Mouse (Mus musculus) C2C12 (cell line): ENCODE measurements around the gene Eif4g3. TPM values are rescaled to one million over a fixed set of nuclear protein-coding genes. Genes with fewer than 3 reads are reported as not detected.

Experiments
- H3K27me3 ChIP-seq: one replicate; pipeline ENCODE4 v1.6.1; 2011; ENCODE audit not compliant: control insufficient read depth, insufficient read depth, insufficient read length
- H3K36me3 ChIP-seq: one replicate; pipeline ENCODE4 v1.6.1; 2011; ENCODE audit not compliant: control insufficient read depth, insufficient read depth
- H3K4me3 ChIP-seq: one replicate; pipeline ENCODE4 v1.5.1; 2011; ENCODE audit warnings: mild to moderate bottlenecking, control low read depth; ENCODE audit not compliant: poor library complexity, insufficient read depth, severe bottlenecking
- H3K79me2 ChIP-seq: one replicate; pipeline ENCODE4 v1.6.1; 2011; ENCODE audit not compliant: control insufficient read depth, insufficient read depth
- H3K79me3 ChIP-seq: one replicate; pipeline ENCODE4 v1.6.1; 2011; ENCODE audit warnings: low read depth, control low read depth
- H3ac ChIP-seq: one replicate; pipeline ENCODE3; 2011; ENCODE audit warnings: low read depth; ENCODE audit not compliant: control insufficient read depth, insufficient read length
- CEBPB ChIP-seq: IDR thresholded peaks from one replicate; pipeline ENCODE4 v1.6.1; 2011; ENCODE audit warnings: low read depth, mild to moderate bottlenecking, control low read depth, moderate library complexity
- CTCF ChIP-seq: IDR thresholded peaks from one replicate; pipeline ENCODE4 v1.5.1; 2011; ENCODE audit not compliant: control insufficient read depth, insufficient read depth, insufficient read length
- FOSL1 ChIP-seq: IDR thresholded peaks from one replicate; pipeline ENCODE4 v1.8.0; 2011; ENCODE audit warnings: mild to moderate bottlenecking, low read length; ENCODE audit not compliant: poor library complexity, insufficient read depth, severe bottlenecking
- MAX ChIP-seq: IDR thresholded peaks from one replicate; pipeline ENCODE4 v1.6.1; 2011; ENCODE audit warnings: mild to moderate bottlenecking, control low read depth
- MYOD1 ChIP-seq: IDR thresholded peaks from one replicate; pipeline ENCODE4 v1.6.1; 2011; ENCODE audit warnings: low read depth; ENCODE audit not compliant: control insufficient read depth, insufficient read length
- MYOG ChIP-seq: IDR thresholded peaks from one replicate; pipeline ENCODE4 v1.6.1; 2011; ENCODE audit not compliant: control insufficient read depth, insufficient read length; ENCODE audit errors: extremely low read depth
- USF1 ChIP-seq: IDR thresholded peaks from one replicate; pipeline ENCODE4 v1.6.1; 2011; ENCODE audit warnings: low read depth, mild to moderate bottlenecking, control low read depth, moderate library complexity
- polyA plus RNA-seq: library from polyadenylated mRNA; unstranded; fragments of >200 nt; fragmentation: generic; extraction: Trizol; gene quantifications from one replicate; pipeline ENCODE4 v1.2.1, GENCODE M21; 2012; ENCODE audit warnings: missing spikeins

The Eif4g3 gene
- polyA plus RNA-seq, 1 experiment, result 24.3 TPM

DNA sequence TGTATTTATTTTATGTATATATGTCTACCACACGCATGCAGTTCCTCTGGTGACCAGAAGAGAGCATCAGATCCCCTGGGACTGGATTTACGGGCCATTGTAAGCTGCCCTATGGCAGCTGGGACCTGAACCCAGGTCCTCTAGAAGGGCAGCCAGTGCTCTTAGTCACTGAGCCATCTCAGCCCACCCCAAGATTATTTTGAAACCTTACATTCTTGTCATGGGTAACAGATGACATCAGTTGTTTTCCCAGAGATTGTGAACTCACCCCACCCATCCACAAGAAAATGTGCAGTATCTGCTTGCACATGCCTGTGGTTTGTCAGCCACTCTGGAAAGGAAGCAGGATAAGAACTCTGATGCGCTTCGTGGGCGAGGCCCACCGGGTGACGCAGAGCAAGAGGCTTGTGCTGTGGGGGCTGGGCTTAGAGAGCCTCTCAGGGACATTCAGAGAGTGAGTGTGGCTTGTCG is 37.9 kb upstream of the Eif4g3 start:
- no peak for TF ChIP-seq MYOG
- no peak for TF ChIP-seq CTCF
- no peak for TF ChIP-seq MAX
- TF ChIP-seq FOSL1, result no peak
- no peak for TF ChIP-seq MYOD1
- peak; percentile 63 for TF ChIP-seq CEBPB
- no peak for TF ChIP-seq USF1
- Histone ChIP-seq H3K36me3 (peaks cover 28% of the 10 kb centered on the region), H3K79me2 (no peaks in the 10 kb centered on the region), H3K79me3 (no peaks in the 10 kb centered on the region), H3ac (no peak overlapping the region), H3K27me3 (no peaks in the 10 kb centered on the region), H3K4me3 (no peak overlapping the region)

GRCm38 (mm10) chr4:137956260-137956659 is 36.6 kb upstream of the Eif4g3 start:
- TF ChIP-seq MYOD1 (peak; percentile 43), CEBPB (no peak), USF1 (no peak), MAX (no peak)

GRCm38 (mm10) chr4:137959889-137960665 is 32.7 kb upstream of the Eif4g3 start:
- peaks cover 21% of the 10 kb centered on the region for H3K36me3 ChIP-seq
- H3K27me3 ChIP-seq, result no peaks in the 10 kb centered on the region
- no peak overlapping the region for H3ac ChIP-seq
- no peaks in the 10 kb centered on the region for H3K79me3 ChIP-seq
- H3K4me3 ChIP-seq, result no peak overlapping the region
- TF ChIP-seq USF1 (no peak), CTCF (no peak)
- H3K79me2 ChIP-seq, result no peaks in the 10 kb centered on the region

More at GRCm38 (mm10) chr4:137956260-137956659, 36.6 kb upstream of the Eif4g3 start:
- Histone ChIP-seq H3K27me3 (no peaks in the 10 kb centered on the region), H3K36me3 (peaks cover 28% of the 10 kb centered on the region), H3ac (no peak overlapping the region), H3K79me2 (no peaks in the 10 kb centered on the region), H3K79me3 (no peaks in the 10 kb centered on the region), H3K4me3 (no peak overlapping the region)

- Histone ChIP-seq H3K36me3 (peaks cover 20% of the 10 kb centered on the region), H3K79me3 (no peaks in the 10 kb centered on the region), H3K27me3 (no peaks in the 10 kb centered on the region), H3ac (no peak overlapping the region), H3K79me2 (no peaks in the 10 kb centered on the region), H3K4me3 (no peak overlapping the region)
- TF ChIP-seq USF1, result no peak
- TF ChIP-seq MYOD1, result no peak
- TF ChIP-seq MAX, result no peak
- no peak for TF ChIP-seq CTCF
- TF ChIP-seq FOSL1, result no peak
- no peak for TF ChIP-seq MYOG
- no peak for TF ChIP-seq CEBPB
These were observed 32.1 kb upstream of the Eif4g3 start for GRCm38 (mm10) chr4:137960757-137961156.

DNA sequence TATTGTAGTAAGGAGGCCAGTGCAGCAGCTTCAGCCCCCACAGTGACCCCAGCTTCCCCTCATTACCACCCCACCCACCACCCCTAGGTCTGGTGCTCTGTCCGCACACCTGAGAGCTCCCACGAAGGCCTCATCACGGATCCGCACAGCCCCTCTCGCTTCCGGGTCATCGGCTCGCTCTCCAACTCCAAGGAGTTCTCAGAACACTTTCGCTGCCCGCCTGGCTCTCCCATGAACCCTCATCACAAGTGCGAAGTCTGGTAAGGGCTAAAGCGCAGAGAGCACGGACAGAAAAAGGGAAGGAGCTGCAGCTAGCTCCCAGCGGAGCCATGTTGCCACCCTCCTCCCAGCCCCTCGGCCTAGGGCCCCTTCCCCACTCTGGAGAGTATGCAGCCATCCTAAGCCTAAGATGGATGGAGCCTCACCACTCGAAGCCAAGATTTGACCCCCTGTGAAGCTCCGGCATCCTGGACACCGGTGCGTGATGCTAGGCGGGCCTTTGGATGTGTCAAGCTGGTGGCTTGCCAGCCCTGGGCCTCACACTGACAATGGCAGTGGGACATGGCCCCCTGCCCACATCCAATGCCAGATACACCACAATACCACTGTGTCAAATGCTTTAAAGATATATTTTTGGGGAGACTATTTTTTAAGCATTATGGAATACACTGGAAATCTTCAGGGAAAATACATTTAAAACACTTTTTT is 30.0 kb upstream of the Eif4g3 start:
- TF ChIP-seq FOSL1 (no peak), CEBPB (no peak), MAX (no peak), CTCF (no peak), USF1 (no peak), MYOG (no peak), MYOD1 (no peak)
- H3K36me3 ChIP-seq, result peaks cover 16% of the 10 kb centered on the region
- no peaks in the 10 kb centered on the region for H3K27me3 ChIP-seq
- no peaks in the 10 kb centered on the region for H3K79me2 ChIP-seq
- no peaks in the 10 kb centered on the region for H3K79me3 ChIP-seq
- no peak overlapping the region for H3ac ChIP-seq
- H3K4me3 ChIP-seq, result no peak overlapping the region
